Mouse (Mus musculus) right cerebral cortex, postnatal 10 days (tissue): ENCODE results near the gene Pitpnb.

ENCODE experiments used
- DNase-seq, 2 experiments: peaks; one replicate each; pipeline ENCODE4 v3.0.0; 2021; ENCODE audit warnings: low spot score in 2 of 2

Pitpnb gene

GRCm38 (mm10) chr5:111344721-111345400, 14.3 kb downstream of the Pitpnb start:
- no peak for DNase-seq

DNA sequence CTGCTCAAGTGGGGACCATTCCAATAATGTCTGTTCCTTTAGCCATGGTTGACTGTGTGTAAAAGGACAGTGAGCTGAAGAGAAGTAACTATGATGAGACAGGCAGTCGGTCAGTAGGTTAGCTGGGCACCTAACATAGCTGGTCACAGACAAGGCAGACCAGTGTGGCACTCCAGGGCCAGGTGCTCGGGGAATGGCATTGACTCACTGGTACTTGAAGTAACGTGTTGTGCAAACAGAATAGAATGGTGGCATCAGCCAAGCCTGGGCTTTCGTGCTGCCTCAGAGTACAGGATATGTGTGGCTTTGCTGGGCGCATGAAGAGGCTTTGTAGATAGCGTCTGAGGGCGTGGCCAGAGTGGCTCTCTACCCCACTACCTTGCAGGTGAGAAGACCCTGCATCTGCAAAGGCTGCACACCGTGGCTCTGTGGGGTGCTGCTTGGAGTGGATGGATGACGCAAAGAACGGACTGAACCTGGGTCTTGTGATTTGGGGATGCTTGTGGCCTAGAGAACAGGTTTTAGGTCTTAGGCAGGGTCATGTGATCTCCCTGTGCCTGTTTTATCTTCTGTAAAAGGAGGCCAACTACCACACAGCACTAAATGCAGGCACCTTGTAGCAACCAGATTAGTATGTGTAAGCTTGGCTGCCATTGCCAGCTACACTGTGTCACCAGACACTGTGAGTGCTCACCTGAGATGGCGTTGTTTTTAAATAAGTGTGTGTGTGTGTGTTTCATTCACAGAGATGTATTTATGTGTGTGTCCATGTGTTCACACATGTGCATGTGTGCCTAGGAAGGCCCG, 26.5 kb downstream of the Pitpnb start:
- DNase-seq: no peak

- DNase-seq: peak in 1 of 2 experiments; percentile 52
Observed at GRCm38 (mm10) chr5:111360546-111360945, 30.0 kb downstream of the Pitpnb start.

GRCm38 (mm10) chr5:111361058-111361457, 30.5 kb downstream of the Pitpnb start:
- DNase-seq: no peak

DNA sequence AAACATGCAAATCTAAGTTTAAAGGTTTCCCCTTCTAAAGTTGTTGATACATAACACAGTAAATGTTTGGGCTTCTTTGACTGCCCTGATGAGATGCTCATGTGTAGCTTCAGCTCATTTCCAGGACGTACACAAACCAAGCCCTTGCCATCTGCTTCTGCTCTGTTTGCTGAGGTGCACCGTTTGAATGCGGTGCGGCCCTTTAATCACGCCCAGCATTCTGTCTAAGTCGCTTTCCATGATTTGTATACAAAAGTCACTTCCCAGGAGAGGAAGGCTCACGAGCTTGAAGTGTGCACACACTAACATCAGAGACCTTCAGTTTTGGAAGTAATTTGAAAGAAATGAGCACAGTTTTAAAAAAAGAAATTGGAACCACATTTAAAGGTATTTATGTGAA, 31.3 kb downstream of the Pitpnb start:
- no peak for DNase-seq

DNA sequence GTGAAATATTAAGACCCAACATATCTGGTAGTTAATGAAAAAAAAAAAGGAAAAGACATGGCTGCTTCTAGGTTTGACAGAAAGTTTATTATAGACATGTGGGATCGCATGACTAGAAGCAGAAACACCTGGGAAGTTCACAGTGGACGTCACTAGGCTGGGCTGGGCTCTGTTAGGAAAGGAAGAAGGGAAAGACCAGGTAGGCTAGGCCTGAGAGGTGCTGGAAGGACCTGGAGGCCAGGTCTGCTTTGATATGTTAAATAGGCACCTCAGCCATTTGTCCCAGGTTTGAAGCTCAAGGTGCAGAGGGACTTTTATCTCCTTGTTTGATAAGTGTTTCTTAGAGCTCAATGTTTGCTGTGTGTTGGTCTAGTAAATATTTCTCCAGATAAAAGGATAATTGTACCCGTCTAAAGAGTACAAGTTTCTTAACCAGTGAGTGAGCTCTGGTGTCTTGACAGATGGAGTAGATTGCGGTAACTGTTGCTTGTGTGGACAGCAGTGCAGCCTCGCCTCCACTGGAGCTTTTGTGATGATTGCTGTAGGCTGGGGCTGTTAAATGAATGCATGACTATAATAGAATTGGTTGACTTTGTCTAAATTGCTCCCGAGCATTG, 33.0 kb downstream of the Pitpnb start:
- DNase-seq: no peak

DNA sequence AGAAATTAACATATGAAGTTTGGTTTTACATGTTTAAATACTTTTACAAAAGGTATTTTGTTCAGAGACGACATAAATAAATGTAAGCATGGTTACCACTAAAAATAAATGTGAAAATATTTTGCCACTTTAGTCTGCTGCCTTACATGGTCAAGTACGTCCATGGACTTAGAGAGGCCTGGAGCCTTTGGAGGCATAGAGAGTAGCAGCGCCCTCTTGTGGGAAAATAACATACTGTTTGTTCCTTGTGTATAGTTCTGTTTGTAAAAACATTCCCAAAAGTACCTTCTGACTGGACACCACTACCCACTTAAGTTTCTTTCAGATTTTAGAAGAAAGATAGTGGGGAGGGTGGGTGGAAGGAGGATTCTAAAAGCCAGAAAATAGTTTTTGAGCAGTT, 34.0 kb downstream of the Pitpnb start:
- peak in 1 of 2 experiments; percentile 37 for DNase-seq

DNA sequence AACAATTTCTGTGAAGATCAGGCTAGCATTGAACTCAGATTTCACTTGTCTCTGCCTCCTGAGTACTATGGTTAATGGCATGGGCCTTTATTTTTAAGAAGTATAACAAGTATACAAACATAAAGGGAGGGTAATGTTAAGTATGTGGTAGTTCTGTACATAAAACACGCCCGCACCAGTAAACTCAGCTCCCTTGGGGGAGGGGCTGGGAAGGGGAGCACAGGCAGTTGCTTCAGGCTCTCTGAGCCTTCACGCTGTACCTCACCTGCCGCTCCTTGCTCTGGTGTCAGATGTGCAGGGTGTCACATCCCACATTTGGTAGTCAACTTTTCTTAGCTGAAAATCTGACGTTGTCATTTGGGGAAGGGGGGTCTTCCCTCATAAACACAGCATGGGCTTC, 35.6 kb downstream of the Pitpnb start:
- DNase-seq: peak in 1 of 2 experiments; percentile 22

DNA sequence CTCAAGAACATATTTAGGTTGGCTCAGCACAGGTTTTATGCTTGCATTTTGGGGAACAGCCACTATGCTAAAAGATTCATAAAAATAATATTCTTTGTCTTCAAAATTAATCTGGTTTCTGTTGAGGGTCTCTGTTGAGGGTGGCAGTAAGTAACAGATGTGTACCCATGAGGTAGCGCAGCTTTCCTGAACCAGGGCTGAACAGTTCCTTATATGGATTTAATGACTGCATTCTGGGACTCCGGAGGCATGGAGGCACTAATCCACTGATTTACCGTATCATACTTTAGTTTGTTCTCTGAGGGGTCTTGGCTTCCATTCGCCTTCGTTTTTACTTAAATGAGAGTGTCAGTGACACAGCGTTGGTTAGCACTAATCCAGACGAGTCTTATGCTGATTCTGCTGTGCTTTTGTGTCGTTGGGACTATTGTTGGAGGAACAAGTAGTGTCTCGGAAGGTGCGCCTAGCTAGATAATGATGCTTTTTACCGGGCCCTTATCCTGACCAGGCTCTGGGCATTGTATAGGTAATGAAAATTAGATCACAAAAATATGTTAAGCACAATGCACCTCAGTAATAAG, 37.5 kb downstream of the Pitpnb start:
- peak in 1 of 2 experiments; percentile 19 for DNase-seq

- DNase-seq: peak; percentile 50 to 60
Observed at GRCm38 (mm10) chr5:111368576-111368975, 38.0 kb downstream of the Pitpnb start.

- DNase-seq: peak in 1 of 2 experiments; percentile 23
Observed at GRCm38 (mm10) chr5:111375616-111376015, 45.1 kb downstream of the Pitpnb start.

GRCm38 (mm10) chr5:111376276-111377020, 45.9 kb downstream of the Pitpnb start:
- peak; percentile 65 to 70 for DNase-seq

DNA sequence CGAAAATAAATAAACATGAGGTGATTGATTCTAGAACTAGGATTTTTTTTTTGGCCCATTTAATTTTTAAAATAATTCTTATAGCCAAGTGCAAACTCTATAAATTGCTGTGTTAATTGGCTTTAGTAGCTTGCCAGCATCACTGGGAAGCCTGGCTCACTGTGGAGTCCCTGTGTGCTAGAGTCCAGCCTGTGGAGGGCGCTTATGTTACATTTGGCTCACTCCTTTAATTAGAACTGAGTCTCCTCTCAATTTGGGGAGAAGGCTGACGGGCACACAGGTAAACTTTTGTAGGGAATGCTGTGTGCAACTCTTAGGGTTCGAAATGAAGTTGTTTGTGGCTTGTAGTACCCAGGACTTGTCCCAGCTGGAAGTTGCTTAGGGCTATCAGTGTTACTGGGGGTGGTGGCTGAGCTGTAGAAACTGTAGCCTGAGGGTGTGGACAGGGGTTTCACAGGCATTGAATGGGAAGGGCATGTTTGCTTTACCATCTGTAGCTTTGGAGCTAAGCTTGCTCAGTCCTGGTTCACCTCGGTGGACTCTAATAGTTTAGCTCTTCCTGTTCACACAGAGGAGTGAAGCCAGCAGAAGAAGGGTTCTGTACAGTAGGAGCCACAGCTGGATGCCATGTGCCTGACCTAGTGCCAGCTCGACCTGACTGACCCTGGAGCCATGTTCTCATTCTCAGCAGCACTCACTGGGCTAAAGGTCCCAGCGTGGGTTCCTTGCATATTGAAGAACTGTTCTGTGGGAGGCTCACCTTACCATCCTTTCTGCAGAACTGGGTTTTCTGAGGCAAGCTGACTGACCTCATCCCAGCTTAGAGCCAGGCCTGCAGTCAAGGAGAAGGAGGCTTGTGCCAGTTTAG, 47.8 kb downstream of the Pitpnb start:
- DNase-seq: no peak

GRCm38 (mm10) chr5:111383335-111383734, 52.8 kb downstream of the Pitpnb start:
- DNase-seq: no peak

- DNase-seq: no peak
Observed at GRCm38 (mm10) chr5:111390911-111391310, 60.3 kb downstream of the Pitpnb start.

DNA sequence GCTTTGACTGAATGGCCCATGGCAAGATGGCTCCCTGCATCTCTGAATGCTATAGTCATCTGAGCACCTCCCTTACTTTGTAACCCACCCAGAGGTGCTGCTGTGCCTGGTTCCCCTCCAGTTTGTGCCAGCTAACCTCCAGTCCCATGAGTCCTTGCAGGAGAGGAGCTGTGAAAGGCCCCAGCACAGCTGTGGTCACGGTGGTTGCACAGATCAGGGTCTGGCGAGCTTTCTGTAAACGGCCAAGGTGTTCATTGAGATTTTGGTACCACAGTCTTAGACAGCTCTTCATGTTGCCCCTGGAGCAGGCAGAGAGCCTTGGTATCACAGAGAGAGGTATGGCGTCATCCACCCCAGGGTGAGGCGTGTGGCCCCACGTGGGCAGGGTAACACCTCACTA, 60.9 kb downstream of the Pitpnb start:
- no peak for DNase-seq

- DNase-seq: peak; percentile 69 to 77
Observed at GRCm38 (mm10) chr5:111393346-111394197, 63.0 kb downstream of the Pitpnb start.

DNA sequence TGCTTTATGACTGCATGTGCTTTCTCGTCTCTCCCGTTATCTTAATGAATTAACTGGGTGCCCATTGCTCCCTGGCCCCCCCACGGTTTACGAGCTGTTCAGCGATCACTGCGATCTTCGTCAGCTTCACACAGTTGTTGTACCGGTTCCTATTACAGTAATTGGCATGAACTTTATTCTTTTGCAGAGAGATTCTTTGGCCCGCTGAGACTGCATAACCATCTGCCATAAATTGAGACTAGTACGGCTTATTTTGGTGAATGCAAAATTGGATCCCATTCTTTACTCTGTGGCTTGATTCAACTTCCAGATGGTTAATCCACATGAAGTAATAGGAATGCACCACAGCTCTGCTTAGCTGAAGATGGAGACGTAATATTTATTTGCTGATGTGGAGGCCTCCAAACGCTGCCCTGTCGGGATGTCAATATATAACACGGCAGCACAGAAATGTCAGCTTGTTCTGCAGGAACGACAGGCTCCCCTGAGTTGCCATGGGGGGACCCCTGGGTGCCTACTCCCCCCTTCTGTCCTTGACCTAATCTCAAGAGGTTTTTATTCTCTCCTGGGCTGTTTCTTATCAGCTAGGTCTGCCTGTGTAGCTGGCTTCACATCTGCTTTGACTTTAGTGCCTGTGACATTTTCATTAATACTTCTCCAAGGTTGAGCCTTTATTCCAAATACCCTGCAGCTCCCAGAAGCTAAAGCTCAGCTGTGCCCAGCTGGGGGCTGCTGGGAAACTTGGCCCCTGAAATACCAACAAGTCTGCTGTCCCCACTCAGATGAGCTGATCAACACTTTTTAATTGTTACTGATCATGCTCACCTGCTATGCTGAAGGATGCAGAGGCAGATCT, 63.9 kb downstream of the Pitpnb start:
- DNase-seq: peak in 1 of 2 experiments; percentile 53

DNA sequence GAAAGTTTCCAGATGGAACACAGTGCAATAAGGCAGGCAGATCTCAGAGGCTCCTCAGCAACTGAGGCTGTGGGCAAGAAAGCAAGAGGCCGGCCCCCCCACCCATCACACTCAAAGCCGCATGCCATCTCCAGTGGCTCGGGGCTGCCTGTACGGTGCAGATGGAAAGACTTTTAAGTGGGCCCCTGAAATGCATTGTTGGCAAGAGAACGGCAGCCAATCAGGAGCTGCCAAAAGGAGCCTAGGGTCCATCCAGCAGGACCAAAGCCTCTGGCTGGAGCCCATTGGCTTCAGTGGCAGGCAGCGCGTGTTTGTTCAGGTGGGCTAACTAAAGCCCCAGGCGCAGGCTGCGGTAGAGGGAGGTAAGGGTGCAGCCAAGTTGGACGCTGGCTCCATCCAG, 65.2 kb downstream of the Pitpnb start:
- no peak for DNase-seq
